Mouse (Mus musculus) urinary bladder, postnatal 10 days (tissue): ENCODE data around the gene Eif2a.

ENCODE experiments used
- DNase-seq: peaks from one replicate; pipeline ENCODE4 v3.0.0; 2022; ENCODE audit warnings: low spot score

Gene Eif2a

DNA sequence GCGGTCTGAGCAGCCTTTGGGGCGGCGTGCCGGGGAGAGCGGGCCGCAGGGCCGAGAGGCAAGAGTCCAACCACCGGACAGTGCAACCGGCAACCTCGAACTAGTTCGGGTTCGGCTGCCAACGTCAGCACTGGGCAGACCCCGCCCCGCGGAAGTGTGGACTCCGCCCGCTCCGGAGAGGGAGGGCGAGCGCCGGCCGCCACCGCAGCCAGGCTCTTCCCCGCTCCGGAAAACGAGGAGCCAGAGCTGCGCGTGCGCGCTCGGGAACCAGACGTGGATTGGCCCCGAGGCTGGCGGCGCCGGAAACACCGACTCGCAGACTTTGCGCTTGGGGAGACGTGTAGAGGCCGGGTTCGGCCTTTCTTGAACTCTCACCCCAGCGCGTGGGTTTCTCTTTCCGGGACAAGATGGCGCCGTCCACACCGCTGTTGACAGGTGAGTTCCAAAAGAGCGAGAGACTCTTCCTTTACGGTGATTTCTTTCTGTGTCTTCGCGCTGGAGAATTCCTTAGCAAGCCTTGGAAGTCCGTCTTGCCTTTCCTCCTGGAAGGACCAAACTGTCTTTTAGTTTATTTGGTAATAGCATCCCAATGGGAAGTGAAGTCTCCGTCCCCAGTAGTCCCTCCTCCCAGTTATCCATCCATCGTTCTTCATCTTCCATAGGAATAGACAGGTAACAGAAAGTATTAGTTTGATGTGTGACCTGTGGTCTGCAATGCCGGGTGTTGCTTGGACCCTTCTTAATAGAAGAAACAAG, at the start of gene Eif2a, which contains the start of gene Serp1:
Gene Eif2a, plus strand, starts transcription at position 170 of the 756 bp plus-strand sequence.
Gene Serp1, minus strand, starts transcription at position 241 of the 756 bp plus-strand sequence.
- peak; percentile 92 for DNase-seq

DNA sequence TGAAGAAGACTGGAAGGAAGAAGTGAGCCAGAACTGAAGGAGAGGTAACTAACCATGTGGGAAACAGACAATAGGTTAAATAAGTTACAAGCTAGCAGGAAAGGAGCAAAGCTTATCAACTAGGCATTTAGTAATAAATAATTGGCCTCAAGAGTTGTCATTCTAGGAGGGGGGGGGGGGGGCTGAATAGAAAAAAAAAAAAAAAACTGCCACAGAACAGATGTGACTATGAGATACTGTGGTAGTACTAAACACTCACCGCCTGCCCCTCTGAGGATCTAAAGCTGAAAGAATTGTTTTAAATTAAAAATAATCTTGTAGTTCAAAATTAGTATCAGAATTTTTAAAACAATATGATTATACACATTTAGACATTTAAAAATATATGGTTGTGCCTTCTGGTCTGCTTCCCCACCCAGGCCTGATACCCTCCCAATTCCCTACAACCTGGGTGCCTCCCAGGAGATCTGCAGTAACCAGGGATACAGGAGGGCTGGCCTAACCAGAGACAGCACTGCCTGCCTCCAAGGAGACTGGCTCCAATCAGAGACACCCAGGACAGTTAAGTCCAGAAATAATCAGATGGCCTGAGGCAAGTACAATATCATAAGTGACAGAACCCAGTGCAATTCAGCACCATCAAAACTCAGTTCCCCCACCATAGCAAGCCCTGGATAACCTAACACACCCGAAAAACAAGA, 46.7 kb upstream of the Eif2a start:
- DNase-seq: no peak

DNA sequence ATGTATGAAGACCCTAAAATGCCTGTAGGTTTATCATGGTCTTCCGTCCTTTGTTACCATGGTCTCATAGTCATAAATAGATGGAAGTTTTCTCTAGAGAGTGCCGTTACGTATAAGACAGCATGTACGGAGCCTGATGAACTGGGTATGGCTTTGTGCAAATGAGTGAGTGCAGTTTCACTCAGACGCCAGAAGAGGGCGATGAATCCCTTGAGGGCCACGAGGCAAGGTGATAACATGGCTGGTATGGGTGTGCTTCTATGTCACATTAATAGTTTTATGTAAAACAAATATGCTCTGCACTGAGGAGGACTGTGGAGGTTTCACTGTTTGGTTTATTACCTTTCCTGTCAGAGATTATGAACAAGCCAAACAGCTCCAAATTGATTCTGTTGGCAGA, 39.7 kb upstream of the Eif2a start:
- no peak for DNase-seq

DNA sequence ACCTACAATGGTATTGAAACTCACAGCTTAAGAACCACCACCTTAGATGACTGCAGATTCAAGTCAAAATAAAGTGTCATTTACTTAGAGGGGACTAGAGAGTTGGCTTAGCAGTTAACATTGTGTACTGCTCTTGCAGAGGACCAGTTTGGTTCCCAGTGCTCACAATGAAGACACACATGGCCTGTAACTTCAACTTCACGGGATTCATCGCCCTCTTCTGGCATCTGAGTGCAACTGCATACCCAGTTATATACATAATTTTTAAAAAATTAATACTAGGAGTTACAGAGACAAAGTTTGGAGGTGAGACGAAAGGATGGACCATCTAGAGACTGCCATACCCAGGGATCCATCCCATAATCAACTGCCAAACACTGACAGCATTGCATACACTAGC, 38.5 kb upstream of the Eif2a start:
- no peak for DNase-seq

DNA sequence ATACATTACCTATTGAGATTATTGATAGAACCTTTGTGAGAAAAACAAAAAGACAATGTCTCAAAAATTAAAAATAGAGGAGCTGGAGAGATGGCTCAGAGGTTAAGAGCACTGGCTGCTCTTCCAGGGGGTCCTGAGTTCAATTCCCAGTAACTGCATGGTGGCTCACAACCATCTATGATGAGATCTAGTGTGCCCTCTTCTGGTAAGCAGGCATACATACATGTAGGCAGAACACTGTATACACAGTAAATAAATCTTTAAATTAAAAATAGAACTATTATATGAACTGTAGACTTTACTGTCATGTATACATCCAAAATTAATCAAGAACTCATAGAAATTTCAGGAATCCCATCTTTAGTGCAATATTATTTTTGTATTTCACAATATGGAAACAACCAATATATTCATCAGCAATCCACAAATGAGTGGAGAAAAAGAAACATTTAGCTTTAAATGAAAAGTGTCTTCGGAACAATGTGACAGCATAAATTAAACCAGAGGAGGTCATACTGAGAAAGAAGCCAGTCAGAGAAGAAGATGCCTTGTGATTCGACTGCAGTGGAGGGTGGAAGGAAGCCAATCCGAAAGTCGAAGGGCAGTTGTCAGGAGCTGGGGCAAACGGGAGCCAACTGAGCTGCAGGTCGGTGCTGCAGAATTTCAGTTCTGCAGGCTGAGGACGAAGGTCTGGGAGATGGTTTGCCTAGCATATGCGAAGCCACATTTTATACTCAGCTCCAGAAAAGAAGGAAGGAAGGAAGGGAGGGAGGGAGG, 37.4 kb upstream of the Eif2a start:
- DNase-seq: no peak

DNA sequence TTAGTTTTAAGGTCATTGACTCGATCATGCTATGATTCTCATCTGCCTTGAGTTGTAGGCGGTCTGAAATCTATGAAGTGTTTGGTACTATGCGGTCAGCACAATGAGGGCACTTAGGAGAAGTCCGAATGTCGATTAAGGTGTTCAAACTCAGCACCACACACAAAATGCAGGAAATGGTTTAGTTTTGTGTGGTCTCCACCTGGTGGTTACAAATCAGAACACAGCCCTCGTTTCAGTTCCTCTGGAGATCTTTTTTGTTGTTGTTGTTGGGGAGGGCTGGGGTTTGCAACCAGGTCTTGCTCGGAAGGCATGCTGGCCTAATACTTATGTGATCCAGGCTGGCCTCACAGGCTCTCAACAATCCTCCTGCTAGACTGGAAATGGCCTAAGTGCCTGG, 34.8 kb upstream of the Eif2a start:
- DNase-seq: no peak

DNA sequence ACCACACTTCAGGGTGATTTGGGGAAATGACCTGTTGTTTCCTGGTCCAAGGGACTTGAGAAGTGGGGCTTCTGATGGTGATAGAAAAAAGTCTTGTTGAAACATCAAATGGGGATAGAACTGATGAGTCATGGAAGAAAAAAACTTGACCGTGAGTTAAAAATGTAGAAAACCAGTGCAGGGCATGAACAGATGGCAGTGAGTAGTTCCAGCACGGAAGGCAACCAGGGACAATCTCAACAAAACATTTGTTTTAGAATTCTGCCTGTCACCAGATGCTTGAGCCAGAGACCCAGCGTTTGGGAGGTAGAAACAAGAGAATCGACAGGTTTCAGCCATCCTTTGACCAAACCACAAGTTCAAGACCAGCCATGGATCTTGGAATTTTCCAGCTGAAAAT, 32.0 kb upstream of the Eif2a start:
- DNase-seq: no peak

DNA sequence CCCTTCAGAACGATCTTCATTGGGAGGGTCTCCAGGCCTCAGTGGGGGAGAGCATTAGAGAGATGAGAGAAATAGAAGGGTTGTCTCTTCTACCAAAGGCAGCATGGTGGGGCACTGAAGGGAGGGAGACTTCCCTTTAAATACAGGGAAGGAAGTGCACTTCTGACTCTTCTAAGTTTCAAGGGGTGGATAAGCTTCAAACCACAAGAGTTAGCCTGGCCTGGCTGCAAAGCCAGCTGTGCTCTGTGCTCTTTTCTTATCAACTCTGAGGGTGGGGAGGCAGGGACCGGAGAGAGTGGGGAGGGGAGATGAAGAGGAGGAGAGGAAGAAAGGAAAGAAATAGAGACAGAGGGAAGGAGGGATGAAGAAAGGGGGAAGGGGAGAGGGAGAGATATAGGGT, 23.7 kb upstream of the Eif2a start:
- DNase-seq: no peak

DNA sequence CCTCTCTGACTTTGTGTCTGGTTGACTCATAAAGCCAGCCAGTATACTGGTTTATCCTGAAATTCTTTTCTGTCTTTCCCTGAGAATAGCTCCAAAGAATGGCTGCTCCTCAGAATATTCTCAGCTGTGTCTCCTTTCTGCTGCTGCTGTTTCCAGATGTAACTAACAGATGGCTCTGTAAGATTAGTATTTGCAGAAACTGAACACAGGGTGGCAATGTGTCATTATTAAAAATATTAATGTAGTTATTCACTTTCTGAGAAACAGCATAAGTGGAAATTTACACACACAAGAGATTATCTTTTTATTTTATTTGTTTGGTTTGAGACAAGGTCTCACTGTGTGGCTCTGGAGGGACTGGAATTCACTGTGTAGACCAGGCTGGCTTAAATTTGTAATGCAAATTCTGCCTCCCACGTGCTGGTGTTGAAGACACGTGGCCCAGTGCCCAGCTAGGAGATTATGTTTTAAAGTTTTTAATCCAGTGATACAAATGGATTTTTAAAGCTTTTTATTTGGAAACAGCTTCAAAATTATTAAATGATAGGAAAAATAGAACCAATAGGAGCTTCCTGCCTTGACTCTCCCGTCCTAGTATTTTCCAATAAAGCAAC, 21.8 kb upstream of the Eif2a start:
- no peak for DNase-seq

DNA sequence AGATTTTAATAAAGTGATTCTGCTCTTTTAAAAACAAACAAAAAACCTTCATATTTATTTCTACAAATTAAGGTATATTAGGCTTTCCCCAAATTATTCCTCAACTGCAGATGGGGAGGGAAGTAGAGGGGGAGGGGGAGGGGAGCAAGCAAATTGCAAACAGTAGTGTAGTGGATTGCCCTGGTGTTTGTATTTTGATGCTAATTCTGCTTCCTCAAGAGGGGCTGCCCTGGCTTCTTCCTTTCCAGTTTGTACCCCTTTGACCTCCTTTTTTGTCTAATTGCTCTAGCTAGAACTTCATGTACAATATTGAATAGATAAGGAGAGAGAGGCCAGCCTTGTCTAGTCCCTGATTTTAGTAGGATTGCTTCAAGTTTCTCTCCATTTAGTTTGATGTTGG, 20.9 kb upstream of the Eif2a start:
- no peak for DNase-seq

DNA sequence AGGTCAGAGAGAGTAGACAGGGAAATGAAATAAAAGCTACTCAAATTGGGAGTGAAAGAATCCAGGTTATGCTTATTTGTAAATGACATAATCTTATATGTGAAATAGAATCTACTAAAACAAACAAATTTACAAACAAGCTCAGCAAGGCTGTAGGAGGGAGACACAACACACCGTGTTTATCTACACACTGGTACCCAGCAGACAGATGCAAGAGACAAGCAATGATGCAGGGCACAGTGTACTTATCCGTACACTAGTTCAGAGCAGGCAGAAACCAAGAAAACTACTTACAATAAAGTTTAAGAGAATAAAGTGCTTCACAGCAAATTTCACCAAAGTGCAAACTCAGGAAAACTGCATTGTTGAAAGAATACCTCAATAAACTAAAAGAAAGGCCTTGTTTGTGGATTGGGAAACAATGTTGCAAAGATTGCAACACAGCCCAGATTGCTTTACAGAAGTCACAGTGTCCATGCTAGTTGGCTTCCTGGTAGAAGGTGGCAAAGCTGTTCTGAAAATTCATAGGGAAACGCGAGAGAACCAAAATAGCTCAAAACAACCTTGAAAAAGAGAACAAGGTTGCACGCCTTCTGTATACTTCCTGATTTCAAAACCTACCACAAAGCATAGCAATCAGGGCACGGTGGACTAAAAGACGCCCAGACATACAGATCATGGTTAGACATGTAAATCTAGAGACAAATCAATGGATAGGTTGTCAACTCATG, 17.4 kb upstream of the Eif2a start:
- DNase-seq: no peak

DNA sequence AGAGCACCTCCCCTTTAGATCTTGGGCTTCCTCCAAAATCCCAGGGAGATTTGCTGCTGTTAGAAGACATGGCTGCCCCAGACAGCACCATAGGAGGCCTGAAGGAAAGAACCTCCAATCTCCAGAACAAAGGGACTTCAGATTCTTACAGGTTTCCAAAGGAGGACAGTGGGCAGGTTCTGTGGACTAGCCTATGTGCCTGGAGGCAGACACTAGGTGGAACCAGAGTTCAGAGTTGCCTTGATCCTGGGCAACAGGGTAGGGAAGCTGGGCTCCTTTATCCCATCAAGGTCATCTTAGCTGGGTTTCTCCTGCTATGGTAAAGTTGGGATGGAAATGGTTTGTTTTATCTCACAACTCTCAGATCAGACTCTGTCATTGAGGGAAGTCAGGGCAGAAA, 14.0 kb upstream of the Eif2a start:
- no peak for DNase-seq

DNA sequence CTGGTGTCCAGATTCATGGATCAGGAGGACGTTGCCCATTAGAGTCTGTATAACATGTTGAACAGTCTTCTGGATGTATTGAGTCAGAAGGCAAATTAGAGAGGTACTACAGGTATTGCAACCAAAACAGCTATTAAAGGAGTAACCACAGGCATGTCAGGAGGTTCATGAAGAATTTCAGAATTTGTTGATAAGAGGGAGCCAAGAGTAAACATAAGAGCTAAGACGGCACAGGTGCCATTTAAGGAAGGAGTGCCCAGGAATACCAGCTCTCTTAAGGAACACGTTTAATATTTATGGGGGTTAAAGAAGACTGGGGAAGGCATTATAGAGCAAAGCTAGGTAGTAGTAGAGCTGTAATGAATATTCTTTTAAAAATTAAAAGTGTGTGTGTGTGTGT, 12.9 kb upstream of the Eif2a start:
- DNase-seq: no peak

DNA sequence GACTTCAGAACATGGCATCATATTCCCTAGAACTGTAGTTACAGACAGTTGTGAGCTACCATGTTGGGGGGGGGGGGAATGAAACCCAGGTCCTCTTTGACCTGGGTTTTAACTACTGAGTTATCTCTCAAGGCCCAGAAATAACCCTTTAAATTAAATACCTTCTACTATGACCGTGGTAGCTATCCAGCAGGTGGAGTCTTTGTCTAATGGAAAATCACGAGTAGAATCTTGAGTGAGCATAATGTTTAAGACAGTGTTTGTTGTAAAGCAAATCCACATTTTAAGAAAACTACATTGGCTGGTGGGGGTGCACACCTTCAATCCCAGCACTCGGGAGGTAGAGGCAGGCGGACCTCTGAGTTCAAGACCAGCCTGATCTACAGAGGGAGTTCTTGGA, 12.1 kb upstream of the Eif2a start:
- no peak for DNase-seq

DNA sequence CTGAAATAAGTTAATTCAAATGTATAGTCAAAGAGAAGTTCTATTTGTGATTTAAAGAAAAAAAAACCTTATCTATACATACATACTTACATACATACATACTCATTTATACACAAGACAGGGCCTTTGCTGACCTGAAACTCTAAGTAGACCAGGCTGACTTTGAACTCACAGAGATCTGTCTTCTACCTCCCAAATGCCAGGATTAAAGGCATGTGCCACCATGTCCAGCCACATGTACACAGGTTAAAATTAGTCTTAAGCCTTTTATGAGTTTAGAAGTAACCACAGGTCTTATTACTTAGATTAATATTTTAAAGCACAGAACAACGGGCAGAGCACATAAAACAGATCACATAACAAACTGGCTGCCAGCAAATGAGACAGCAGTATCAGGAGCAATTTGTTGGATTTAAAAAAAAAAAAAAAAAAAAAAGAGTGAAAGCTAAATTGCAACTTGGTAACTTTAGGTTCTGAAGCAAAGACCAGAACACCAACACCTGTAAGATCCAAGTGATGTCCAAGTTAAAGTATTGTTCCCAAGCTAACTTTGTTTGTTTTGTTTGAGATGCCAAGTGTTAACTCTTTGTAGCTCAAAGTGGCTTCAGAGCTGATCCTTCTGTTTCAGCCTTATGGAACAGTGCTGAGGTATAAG, 9.5 kb upstream of the Eif2a start:
- no peak for DNase-seq

DNA sequence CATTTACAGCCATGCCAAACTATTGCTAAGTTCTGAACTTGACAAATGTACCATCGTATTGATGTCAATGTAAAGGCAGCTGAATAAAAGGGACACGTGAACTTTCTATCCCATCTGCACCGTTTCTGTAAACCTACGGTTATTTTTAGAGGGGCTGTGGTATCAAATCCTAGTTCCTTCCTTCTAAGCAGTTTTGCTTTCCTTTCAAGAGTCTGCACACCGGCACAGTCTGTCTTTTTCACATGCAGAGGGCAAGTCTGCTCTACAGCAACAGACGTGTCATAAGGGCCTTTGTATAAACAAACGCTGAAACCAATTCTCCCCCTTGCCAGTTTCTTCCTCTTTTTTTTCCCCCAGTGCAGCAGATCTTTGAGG, 9.0 kb upstream of the Eif2a start:
- DNase-seq: no peak

DNA sequence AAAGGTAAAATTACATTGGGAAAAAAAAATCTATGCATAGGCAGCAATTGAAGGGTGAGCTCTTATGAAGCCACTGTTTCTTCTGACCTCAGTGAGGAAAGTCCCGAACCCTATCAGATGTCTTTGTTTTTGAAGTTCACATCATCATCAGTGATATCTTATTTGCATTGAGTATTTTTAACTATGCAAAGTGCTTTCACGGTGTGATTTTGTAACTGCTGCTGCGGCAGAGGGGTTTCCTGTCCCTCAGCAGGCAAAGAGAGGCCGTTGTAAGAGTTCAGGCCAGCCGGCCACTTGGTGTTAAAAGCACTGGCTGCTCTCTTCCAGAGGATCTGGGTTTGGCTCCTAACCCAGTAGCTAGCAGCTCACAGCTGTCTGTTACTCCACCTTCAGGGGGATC, 8.4 kb upstream of the Eif2a start:
- no peak for DNase-seq

DNA sequence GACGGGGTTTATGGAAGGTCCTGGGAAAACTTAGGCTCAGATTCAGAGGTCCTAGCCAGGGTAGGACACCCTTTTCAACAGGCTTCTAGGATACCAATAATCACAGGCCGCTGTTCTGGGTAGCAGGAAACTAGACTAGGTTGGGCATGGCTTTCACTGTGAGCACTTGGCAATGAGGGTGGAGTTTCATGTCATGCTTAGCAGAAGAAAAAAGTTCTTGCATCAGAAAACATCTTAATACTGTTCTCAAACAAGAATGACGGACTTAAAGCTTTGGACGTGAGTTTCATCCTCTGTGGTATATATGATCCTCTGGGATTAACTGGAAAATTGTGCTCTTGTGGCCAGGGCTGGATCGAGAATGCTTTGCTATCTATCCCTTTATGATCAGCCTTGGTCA, 7.8 kb upstream of the Eif2a start:
- no peak for DNase-seq

DNA sequence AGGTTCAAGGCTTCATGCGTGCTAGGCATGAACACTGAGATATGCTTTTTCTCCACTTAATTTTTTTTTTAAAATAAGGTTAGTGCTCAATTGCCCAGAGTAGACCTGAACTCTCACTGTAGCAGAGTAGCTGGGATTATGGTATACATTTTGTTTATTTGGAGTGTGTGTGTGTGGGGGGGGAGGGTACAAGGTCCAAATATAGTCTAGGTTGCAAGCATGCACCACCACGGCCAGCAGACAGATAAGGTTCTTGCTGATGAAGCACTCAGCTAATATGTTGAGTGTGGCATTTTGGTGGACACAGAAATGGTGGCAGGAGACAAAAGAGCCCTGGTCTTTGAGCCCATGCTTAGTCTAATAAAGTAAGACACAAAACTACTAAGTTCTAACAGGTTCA, 6.7 kb upstream of the Eif2a start:
- DNase-seq: no peak

DNA sequence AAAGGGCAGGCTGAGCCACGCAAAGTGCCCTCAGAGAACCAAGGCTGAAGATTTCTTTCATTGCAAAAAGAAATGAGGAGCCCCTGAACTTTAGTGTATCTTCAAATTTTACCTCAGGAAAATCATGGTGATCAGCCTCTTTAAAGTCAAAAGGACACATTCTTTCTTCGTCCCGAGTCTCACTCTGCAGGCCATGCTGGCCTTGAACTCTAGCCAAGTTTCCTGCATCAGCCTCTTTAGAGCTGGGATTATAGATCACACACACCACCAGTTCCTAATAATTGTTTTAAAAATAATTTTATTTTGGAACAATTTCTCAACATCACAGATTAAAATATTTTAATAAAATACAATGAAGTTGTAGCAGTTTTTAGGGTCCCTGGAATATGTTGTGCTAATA, 6.1 kb upstream of the Eif2a start:
- DNase-seq: no peak

DNA sequence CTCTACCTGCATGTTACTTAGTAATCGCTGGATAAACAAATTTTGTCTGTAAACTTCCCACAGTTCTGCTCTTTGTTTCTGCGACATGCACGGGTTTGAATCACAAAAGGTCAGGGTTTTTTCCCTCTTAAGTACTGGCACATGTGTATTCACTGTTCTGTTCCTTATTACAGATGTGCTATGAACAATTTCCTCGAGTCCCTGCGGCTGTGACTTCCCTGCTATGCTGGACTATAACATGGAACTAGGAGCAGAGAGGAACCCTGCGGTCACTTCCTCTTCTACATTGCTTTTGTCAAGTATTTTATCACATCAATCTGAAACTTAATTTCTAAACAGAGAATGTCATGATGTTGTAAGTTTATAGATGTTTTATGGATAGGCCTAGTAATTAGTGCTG, 5.3 kb upstream of the Eif2a start:
- DNase-seq: no peak
